Mouse (Mus musculus): ENCODE results near the gene Mcm3.

- TF ChIP-seq POLR2A (IDR thresholded peaks at IDR 0.05; ENCODE audit: insufficient read depth, low read depth, low read length) (no peak), CTCF (IDR thresholded peaks at IDR 0.05) (no peak)
These were observed 25.4 kb downstream of the Mcm3 start for GRCm38 (mm10) chr1:20794760-20795159.

Data from heart, adult 2 months (tissue).